Comparison of ENCODE assay signal across 8 mouse cellular contexts in the genomic region with DNA sequence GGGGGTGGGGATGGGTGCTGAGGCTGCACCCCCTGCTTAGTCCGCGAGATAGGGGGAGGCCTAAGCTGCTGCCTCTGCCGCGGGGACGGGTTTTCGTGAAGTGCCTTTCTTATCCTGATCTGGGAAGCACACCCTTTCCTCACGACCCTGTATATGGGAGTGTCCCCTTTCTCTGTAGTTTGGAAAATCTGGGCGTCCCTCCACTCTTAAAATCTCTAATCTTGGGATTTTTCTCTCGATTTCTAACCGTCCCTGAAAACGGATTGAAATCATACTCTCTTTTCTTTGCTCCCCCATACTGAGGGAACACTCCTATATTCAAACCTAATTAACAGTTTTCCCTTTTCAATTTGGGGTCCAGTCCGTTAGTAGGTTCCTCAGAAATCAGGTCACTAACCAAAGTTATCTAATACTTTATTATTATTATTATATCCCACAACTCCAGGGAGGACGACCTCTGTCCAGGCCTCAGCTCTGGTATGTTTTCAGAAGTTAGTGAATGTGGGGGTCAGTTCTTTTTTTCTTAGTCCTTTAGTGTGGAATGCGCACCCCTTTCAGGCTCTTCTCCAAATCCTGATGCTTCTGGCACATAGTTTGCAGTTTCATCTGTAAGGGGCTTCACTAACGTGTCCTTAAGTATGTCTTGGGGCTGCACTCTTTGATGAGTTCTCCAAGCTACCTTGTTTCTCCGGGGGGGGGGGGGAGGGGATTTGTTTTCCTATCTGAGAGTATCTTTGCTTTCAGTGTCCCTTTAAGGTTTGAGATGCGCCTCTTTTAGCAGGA. TPM values are rescaled to one million over a fixed set of nuclear protein-coding genes. Genes with fewer than 3 reads are reported as not detected.
A peak's percentile ranks its signal among the peaks of the same experiment; 100 is the strongest.
DNase-seq lines count a peak whose midpoint lies in the region; ATAC-seq and TF ChIP-seq lines count a peak whose summit lies in the region.

No protein-coding gene starts in this region.

- H3K36me3 ChIP-seq in embryonic facial prominence, embryonic 13.5 days = peaks cover 14% of the 10 kb centered on the region
- H3K36me3 ChIP-seq in intestine, embryonic 16.5 days (ENCODE audit: control insufficient read depth, insufficient read depth, low read length) = no peaks in the 10 kb centered on the region
- H3K36me3 ChIP-seq in neural tube, embryonic 14.5 days (ENCODE audit: control insufficient read depth, insufficient read depth, low read length) = peaks cover 4% of the 10 kb centered on the region; the same call in 1 of the 2 replicates

- no peaks in the 10 kb centered on the region for H3K9me3 ChIP-seq in embryonic facial prominence, embryonic 13.5 days
- no peaks in the 10 kb centered on the region for H3K9me3 ChIP-seq in intestine, embryonic 16.5 days (ENCODE audit: control insufficient read depth, low read length)
- no peaks in the 10 kb centered on the region for H3K9me3 ChIP-seq in neural tube, embryonic 14.5 days (ENCODE audit: control insufficient read depth, low read length)

- WGBS in embryonic facial prominence, embryonic 13.5 days = 2% methylated on average over 17 of the region's 17 CpGs
- 5% methylated on average over 17 of the region's 17 CpGs for WGBS in intestine, embryonic 16.5 days
- 7% methylated on average over 17 of the region's 17 CpGs for WGBS in neural tube, embryonic 14.5 days

- ATAC-seq in embryonic facial prominence, embryonic 13.5 days (ENCODE audit: insufficient number of reproducible peaks, insufficient read depth, low FRiP score, low TSS enrichment, low read depth) = no peak
- ATAC-seq in intestine, embryonic 16.5 days = no peak
- no peak for ATAC-seq in neural tube, embryonic 14.5 days (ENCODE audit: low read depth)

- TF ChIP-seq CTCF in left cerebral cortex, adult 2 months (IDR thresholded peaks at IDR 0.05) = no peak

- peak overlapping the region; percentile 93 for H3K27ac ChIP-seq in left cerebral cortex, adult 2 months
- peak overlapping the region; percentile 94 for H3K27ac ChIP-seq in embryonic facial prominence, embryonic 13.5 days
- peak overlapping the region; percentile 94 for H3K27ac ChIP-seq in intestine, embryonic 16.5 days (ENCODE audit: low read length)
- peak overlapping the region; percentile 97 for H3K27ac ChIP-seq in neural tube, embryonic 14.5 days (ENCODE audit: low read depth, low read length)

- peaks cover 33% of the 10 kb centered on the region for H3K4me1 ChIP-seq in embryonic facial prominence, embryonic 13.5 days
- H3K4me1 ChIP-seq in intestine, embryonic 16.5 days (ENCODE audit: control insufficient read depth, insufficient read depth, low read length) = peaks cover 20% of the 10 kb centered on the region
- H3K4me1 ChIP-seq in neural tube, embryonic 14.5 days (ENCODE audit: control insufficient read depth, insufficient read depth, low read length) = peaks cover 17% of the 10 kb centered on the region

- peak overlapping the region; percentile 89 for H3K9ac ChIP-seq in embryonic facial prominence, embryonic 13.5 days
- H3K9ac ChIP-seq in intestine, embryonic 16.5 days (ENCODE audit: low read depth, low read length) = peak overlapping the region; percentile 89
- H3K9ac ChIP-seq in neural tube, embryonic 14.5 days (replicated peaks; ENCODE audit: low read depth, low read length) = peak overlapping the region; percentile 91

- H3K27me3 ChIP-seq in embryonic facial prominence, embryonic 13.5 days = no peaks in the 10 kb centered on the region
- no peaks in the 10 kb centered on the region for H3K27me3 ChIP-seq in intestine, embryonic 16.5 days (replicated peaks; ENCODE audit: control insufficient read depth, insufficient read depth, low read length)
- no peaks in the 10 kb centered on the region for H3K27me3 ChIP-seq in neural tube, embryonic 14.5 days (ENCODE audit: control insufficient read depth, insufficient read depth, low read length)

- H3K4me2 ChIP-seq in embryonic facial prominence, embryonic 13.5 days = peak overlapping the region; percentile 58
- peak overlapping the region; percentile 51 for H3K4me2 ChIP-seq in intestine, embryonic 16.5 days (ENCODE audit: low read depth, low read length)
- peak overlapping the region; percentile 73 for H3K4me2 ChIP-seq in neural tube, embryonic 14.5 days (ENCODE audit: low read depth, low read length)

- no peak for DNase-seq in left cerebral cortex, adult 2 months (ENCODE audit: extremely low spot score in 1 of 2, low spot score in 2 of 2)
- no peak for DNase-seq in left cerebral cortex, postnatal 25 days (ENCODE audit: low spot score in 2 of 2)
- no peak for DNase-seq in gastrocnemius, adult 8-10 months (ENCODE audit: low spot score in 2 of 2)
- no peak for DNase-seq in embryo, embryonic 11 days
- DNase-seq in urinary bladder, postnatal 14 days (ENCODE audit: low spot score) = no peak

- peak overlapping the region; percentile 85 for H3K4me3 ChIP-seq in left cerebral cortex, adult 2 months
- peak overlapping the region; percentile 72 for H3K4me3 ChIP-seq in embryonic facial prominence, embryonic 13.5 days
- peak overlapping the region; percentile 79 for H3K4me3 ChIP-seq in intestine, embryonic 16.5 days (ENCODE audit: low read length)
- peak overlapping the region; percentile 76 for H3K4me3 ChIP-seq in neural tube, embryonic 14.5 days (ENCODE audit: low read depth, low read length)

- intact Hi-C loops in left cerebral cortex, adult 2 months (cut with DNase I) = loop anchor here (5.0 kb wide), 1 partner anchor 80 kb away; no protein-coding TSS in a partner anchor
- intact Hi-C loops in left cerebral cortex, postnatal 25 days (cut with DNase I) = loop anchor here (5.0 kb wide), 2 partner anchors 60 to 80 kb away; no protein-coding TSS in a partner anchor

RNA-seq across cellular contexts. Expression of a gene that starts 1.1 kb away (rescaled TPM):
- 10 to 100 TPM; 82.7 to 85.6 TPM for total RNA-seq in left cerebral cortex, adult 2 months (2021)
- total RNA-seq in left cerebral cortex, postnatal 25 days (2021) = 10 to 100 TPM; 68.3 to 76.5 TPM
- 90.3 and 95.8 TPM in 2 replicates for polyA plus RNA-seq in embryonic facial prominence, embryonic 13.5 days (2015; fragmentation: Nextera tagmentation; extraction: Ambion mirVana)
- polyA plus RNA-seq in intestine, embryonic 16.5 days (2015; fragmentation: Nextera tagmentation; extraction: Ambion mirVana) = 46.8 and 53.2 TPM in 2 replicates
- 116 and 119 TPM in 2 replicates for polyA plus RNA-seq in neural tube, embryonic 14.5 days (2014; fragmentation: Nextera tagmentation; extraction: Ambion mirVana)
- total RNA-seq in gastrocnemius, adult 8-10 months (2022) = 10 to 100 TPM; 21.6 to 38.5 (median 29.1) TPM

RNA-seq across cellular contexts. Expression of a gene that starts 17.3 kb away (rescaled TPM):
- 100 to 1,000 TPM; 286 to 301 TPM for total RNA-seq in left cerebral cortex, adult 2 months (2021)
- total RNA-seq in left cerebral cortex, postnatal 25 days (2021) = 100 to 1,000 TPM; 279 to 290 TPM
- polyA plus RNA-seq in embryonic facial prominence, embryonic 13.5 days (2015; fragmentation: Nextera tagmentation; extraction: Ambion mirVana) = 862 and 870 TPM in 2 replicates
- polyA plus RNA-seq in intestine, embryonic 16.5 days (2015; fragmentation: Nextera tagmentation; extraction: Ambion mirVana) = 450 and 473 TPM in 2 replicates
- 504 and 543 TPM in 2 replicates for polyA plus RNA-seq in neural tube, embryonic 14.5 days (2014; fragmentation: Nextera tagmentation; extraction: Ambion mirVana)
- 100 to 1,000 TPM in 1 of 4 experiments, 10 to 100 TPM in 3; 71.4 to 105 (median 89.2) TPM for total RNA-seq in gastrocnemius, adult 8-10 months (2022)

RNA-seq across cellular contexts. Expression of a gene that starts 53.3 kb away (rescaled TPM):
- 10 to 100 TPM; 36.3 to 42.0 TPM for total RNA-seq in left cerebral cortex, adult 2 months (2021)
- 10 to 100 TPM; 37.8 to 42.7 TPM for total RNA-seq in left cerebral cortex, postnatal 25 days (2021)
- 35.4 and 39.3 TPM in 2 replicates for polyA plus RNA-seq in embryonic facial prominence, embryonic 13.5 days (2015; fragmentation: Nextera tagmentation; extraction: Ambion mirVana)
- polyA plus RNA-seq in intestine, embryonic 16.5 days (2015; fragmentation: Nextera tagmentation; extraction: Ambion mirVana) = 69.0 and 69.2 TPM in 2 replicates
- 28.8 and 30.4 TPM in 2 replicates for polyA plus RNA-seq in neural tube, embryonic 14.5 days (2014; fragmentation: Nextera tagmentation; extraction: Ambion mirVana)
- 10 to 100 TPM; 85.7 to 90.2 (median 88.3) TPM for total RNA-seq in gastrocnemius, adult 8-10 months (2022)

RNA-seq across cellular contexts. Expression of a gene that starts 53.5 kb away (rescaled TPM):
- total RNA-seq in left cerebral cortex, adult 2 months (2021) = 100 to 1,000 TPM; 142 to 153 TPM
- 100 to 1,000 TPM; 168 to 181 TPM for total RNA-seq in left cerebral cortex, postnatal 25 days (2021)
- 383 and 419 TPM in 2 replicates for polyA plus RNA-seq in embryonic facial prominence, embryonic 13.5 days (2015; fragmentation: Nextera tagmentation; extraction: Ambion mirVana)
- 358 and 367 TPM in 2 replicates for polyA plus RNA-seq in intestine, embryonic 16.5 days (2015; fragmentation: Nextera tagmentation; extraction: Ambion mirVana)
- polyA plus RNA-seq in neural tube, embryonic 14.5 days (2014; fragmentation: Nextera tagmentation; extraction: Ambion mirVana) = 438 and 500 TPM in 2 replicates
- total RNA-seq in gastrocnemius, adult 8-10 months (2022) = 100 to 1,000 TPM; 192 to 289 (median 265) TPM
